Mouse (Mus musculus) testis, adult 2 months (tissue): ENCODE measurements around the gene Cpd.

Experiments used
- CTCF ChIP-seq: fragments of 200-500 bp; IDR thresholded peaks from 2 replicates; pipeline ENCODE4 v1.5.1; 2012; ENCODE audit warnings: low read depth, mild to moderate bottlenecking, inconsistent platforms, low read length, moderate library complexity; ENCODE audit not compliant: control insufficient read depth, insufficient read depth, insufficient replicate concordance
- POLR2A ChIP-seq: fragments of 200-500 bp; IDR thresholded peaks from 2 replicates; pipeline ENCODE4 v1.6.1; 2012; ENCODE audit warnings: low read depth, mild to moderate bottlenecking, inconsistent platforms, low read length, moderate library complexity; ENCODE audit not compliant: control insufficient read depth

DNA sequence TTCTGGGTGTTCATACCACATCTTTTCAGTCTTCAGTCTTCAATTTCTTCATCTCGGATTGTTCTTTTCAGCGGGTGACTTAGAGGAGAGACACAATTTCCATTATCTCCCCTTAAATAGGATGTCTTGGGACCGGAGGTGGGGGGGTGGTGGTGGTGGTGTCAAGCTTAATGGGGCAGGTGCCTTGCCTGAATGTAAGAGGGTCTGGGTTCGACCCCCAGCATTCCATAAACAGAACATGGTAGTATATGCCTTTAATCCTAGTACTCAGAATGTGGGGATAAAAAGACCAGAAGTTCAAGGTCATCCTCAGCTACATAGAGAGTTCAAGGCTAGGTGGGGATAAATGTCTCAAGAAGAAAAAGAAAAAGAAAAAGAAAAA is 83.1 kb downstream of the Cpd start:
- TF ChIP-seq CTCF (no peak), POLR2A (no peak)
